Mouse (Mus musculus) heart, embryonic 14.5 days (tissue): ENCODE results near the gene Dlgap4. TPM values are rescaled to one million over a fixed set of nuclear protein-coding genes. Genes with fewer than 3 reads are reported as not detected.

ENCODE experiments used
- ATAC-seq: fragments of 200-750 bp; cut with Nextera tagmentation; 2 replicates; pipeline ENCODE4 v1.8.0; 2017; ENCODE audit warnings: low read depth, moderate TSS enrichment; ENCODE audit not compliant: insufficient number of reproducible peaks, insufficient read depth, low FRiP score
- H3K27ac ChIP-seq, 2 experiments: fragments of 200-500 bp in 1 of 2; fragments of 300-500 bp in 1 of 2; sonication (generic) in 1 of 2; replicated peaks in 1 of 2; 2 replicates each; pipeline ENCODE4 v1.5.1; 2012 to 2014; ENCODE audit warnings: low read depth in 2 of 2, low read length in 2 of 2, control low read depth in 1 of 2, mild to moderate bottlenecking in 1 of 2, mixed read lengths in 1 of 2; ENCODE audit not compliant: control insufficient read depth in 1 of 2, insufficient read depth in 1 of 2
- H3K27me3 ChIP-seq: fragments of 300-500 bp; sonication (generic); 2 replicates; pipeline ENCODE4 v1.6.1; 2014; ENCODE audit warnings: mild to moderate bottlenecking, low read length, control low read depth; ENCODE audit not compliant: control insufficient read depth, insufficient read depth
- H3K36me3 ChIP-seq: fragments of 300-500 bp; sonication (generic); 2 replicates; pipeline ENCODE4 v1.6.1; 2014; ENCODE audit warnings: mild to moderate bottlenecking, control low read depth, low read length, mixed read lengths; ENCODE audit not compliant: control insufficient read depth, insufficient read depth
- H3K4me1 ChIP-seq, 2 experiments: fragments of 200-500 bp in 1 of 2; fragments of 300-500 bp in 1 of 2; sonication (generic) in 1 of 2; 2 replicates each; pipeline ENCODE4 v1.6.1; 2012 to 2014; ENCODE audit warnings: low read length in 2 of 2, control low read depth in 1 of 2, mixed read lengths in 1 of 2; ENCODE audit not compliant: control insufficient read depth in 2 of 2, insufficient read depth in 2 of 2
- H3K4me2 ChIP-seq: fragments of 300-500 bp; sonication (generic); 2 replicates; pipeline ENCODE4 v1.6.1; 2014; ENCODE audit warnings: mild to moderate bottlenecking, low read length
- H3K4me3 ChIP-seq, 2 experiments: fragments of 200-500 bp in 1 of 2; fragments of 300-500 bp in 1 of 2; sonication (generic) in 1 of 2; 2 replicates each; pipeline ENCODE4 v1.5.1; 2012 to 2014; ENCODE audit warnings: low read length in 2 of 2, mild to moderate bottlenecking in 2 of 2, control low read depth in 1 of 2, low read depth in 1 of 2, moderate library complexity in 1 of 2; ENCODE audit not compliant: control insufficient read depth in 1 of 2, insufficient read depth in 1 of 2
- H3K9ac ChIP-seq: fragments of 300-500 bp; sonication (generic); 2 replicates; pipeline ENCODE4 v1.6.1; 2014; ENCODE audit warnings: mild to moderate bottlenecking, low read length
- H3K9me3 ChIP-seq: fragments of 300-500 bp; sonication (generic); 2 replicates; pipeline ENCODE4 v1.6.1; 2016; ENCODE audit warnings: low read length, control low read depth; ENCODE audit not compliant: control insufficient read depth
- WGBS: fragments of 180-500 bp; shearing (Covaris S2); extraction: QIAGEN DNeasy Blood & Tissue Kit; methylation state at CpG from one replicate; pipeline ENCODE4 v1.1.7; 2014; 5-methylcytosine and 5-hydroxymethylcytosine counted together
- polyA plus RNA-seq: library from polyadenylated mRNA; unstranded; fragments of >200 nt; fragmentation: Nextera tagmentation; extraction: Ambion mirVana; gene quantifications from 2 replicates; pipeline ENCODE4 v1.2.1, GENCODE M21; 2014

Dlgap4 gene
- polyA plus RNA-seq, 1 experiment from 2014 or later: 57.6 TPM

- Histone ChIP-seq H3K9ac (no peak overlapping the region), H3K4me2 (no peak overlapping the region), H3K27me3 (no peaks in the 10 kb centered on the region), H3K27ac (no peak overlapping the region), H3K4me1 (peaks cover 6 to 7% of the 10 kb centered on the region in 2 experiments), H3K36me3 (peaks cover 25% of the 10 kb centered on the region), H3K4me3 (no peak overlapping the region), H3K9me3 (no peaks in the 10 kb centered on the region)
- 75% methylated on average over 5 of the region's 5 CpGs for WGBS
- no peak for ATAC-seq
These were observed 153.6 kb downstream of the Dlgap4 start for GRCm38 (mm10) chr2:156767108-156767507.

- H3K4me1 ChIP-seq: peaks cover 9% of the 10 kb centered on the region in 2 experiments
- peaks cover 3% of the 10 kb centered on the region for H3K36me3 ChIP-seq
- no peak for ATAC-seq
- 70% methylated on average over 12 of the region's 12 CpGs for WGBS
- H3K9ac ChIP-seq: no peak overlapping the region
- no peak overlapping the region for H3K27ac ChIP-seq
- no peaks in the 10 kb centered on the region for H3K27me3 ChIP-seq
- no peak overlapping the region for H3K4me2 ChIP-seq
- H3K4me3 ChIP-seq: no peak overlapping the region
- no peaks in the 10 kb centered on the region for H3K9me3 ChIP-seq
These were observed 155.8 kb downstream of the Dlgap4 start for GRCm38 (mm10) chr2:156769274-156769673.

- Histone ChIP-seq H3K9ac (no peak overlapping the region), H3K36me3 (peaks cover 5% of the 10 kb centered on the region), H3K4me2 (no peak overlapping the region), H3K27ac (no peak overlapping the region), H3K4me3 (no peak overlapping the region), H3K27me3 (no peaks in the 10 kb centered on the region), H3K4me1 (peaks cover 20 to 22% of the 10 kb centered on the region in 2 experiments), H3K9me3 (no peaks in the 10 kb centered on the region)
- no peak for ATAC-seq
These were observed 160.0 kb downstream of the Dlgap4 start for GRCm38 (mm10) chr2:156773470-156773869.

GRCm38 (mm10) chr2:156774035-156774737 lies 160.7 kb downstream of the Dlgap4 start:
- Histone ChIP-seq H3K27ac (peak overlapping the region; percentile 92 to 99), H3K9ac (peak overlapping the region; percentile 88), H3K4me1 (peaks cover 27 to 29% of the 10 kb centered on the region in 2 experiments), H3K9me3 (no peaks in the 10 kb centered on the region), H3K4me2 (peak overlapping the region; percentile 72), H3K4me3 (peak overlapping the region; percentile 54 to 58), H3K27me3 (no peaks in the 10 kb centered on the region), H3K36me3 (peaks cover 12% of the 10 kb centered on the region)
- WGBS: 69% methylated on average over 13 of the region's 13 CpGs
- no peak for ATAC-seq

DNA sequence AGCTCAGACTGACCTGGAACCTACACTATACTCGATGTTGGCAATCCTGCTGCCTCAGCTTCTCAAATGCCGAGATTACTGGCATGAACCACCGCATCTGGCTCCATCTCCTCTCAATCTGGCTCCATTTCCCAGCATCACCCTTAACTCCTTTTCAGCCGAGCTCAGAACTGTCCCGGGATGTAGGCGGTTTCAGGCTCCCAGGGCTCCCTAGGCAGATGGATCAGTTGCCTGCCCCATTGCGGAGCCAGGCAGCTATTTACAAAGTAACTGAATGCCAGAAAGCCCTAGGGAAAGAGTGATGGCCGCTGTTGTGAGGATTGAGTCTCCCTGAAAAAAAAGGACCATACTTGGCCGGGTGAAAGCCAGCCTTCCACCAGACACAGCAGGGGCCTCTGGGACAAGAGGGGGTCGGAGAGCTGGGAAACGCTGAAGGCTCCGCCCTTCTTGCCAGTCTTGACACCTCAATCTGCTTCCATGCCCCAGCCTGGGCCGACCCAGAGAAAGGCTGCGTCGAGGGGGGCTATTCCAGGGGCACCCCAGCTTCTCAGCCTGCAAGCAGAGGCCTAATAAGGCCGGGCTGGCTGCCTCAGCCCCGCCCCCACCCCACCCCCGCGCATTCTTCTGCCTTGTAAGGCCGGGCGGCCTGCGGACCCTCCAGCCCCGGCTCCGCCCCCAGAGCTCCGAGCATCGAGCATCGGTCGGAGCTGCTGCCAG lies 161.4 kb downstream of the Dlgap4 start, which contains the start of gene Myl9:
TSS of gene Myl9 (plus strand) at position 683 of the 717 bp plus-strand sequence.
- Histone ChIP-seq H3K27me3 (no peaks in the 10 kb centered on the region), H3K4me3 (peak within 1 kb of the TSS; percentile 54 to 58), H3K36me3 (peaks cover 14% of the 10 kb centered on the region), H3K9me3 (no peaks in the 10 kb centered on the region), H3K9ac (peak within 1 kb of the TSS; percentile 88), H3K4me2 (peak within 1 kb of the TSS; percentile 72), H3K4me1 (peaks cover 28 to 32% of the 10 kb centered on the region in 2 experiments), H3K27ac (peak within 1 kb of the TSS; percentile 92 to 99)
- peak; percentile 87 for ATAC-seq
- WGBS: 4% methylated on average over 28 of the region's 28 CpGs

DNA sequence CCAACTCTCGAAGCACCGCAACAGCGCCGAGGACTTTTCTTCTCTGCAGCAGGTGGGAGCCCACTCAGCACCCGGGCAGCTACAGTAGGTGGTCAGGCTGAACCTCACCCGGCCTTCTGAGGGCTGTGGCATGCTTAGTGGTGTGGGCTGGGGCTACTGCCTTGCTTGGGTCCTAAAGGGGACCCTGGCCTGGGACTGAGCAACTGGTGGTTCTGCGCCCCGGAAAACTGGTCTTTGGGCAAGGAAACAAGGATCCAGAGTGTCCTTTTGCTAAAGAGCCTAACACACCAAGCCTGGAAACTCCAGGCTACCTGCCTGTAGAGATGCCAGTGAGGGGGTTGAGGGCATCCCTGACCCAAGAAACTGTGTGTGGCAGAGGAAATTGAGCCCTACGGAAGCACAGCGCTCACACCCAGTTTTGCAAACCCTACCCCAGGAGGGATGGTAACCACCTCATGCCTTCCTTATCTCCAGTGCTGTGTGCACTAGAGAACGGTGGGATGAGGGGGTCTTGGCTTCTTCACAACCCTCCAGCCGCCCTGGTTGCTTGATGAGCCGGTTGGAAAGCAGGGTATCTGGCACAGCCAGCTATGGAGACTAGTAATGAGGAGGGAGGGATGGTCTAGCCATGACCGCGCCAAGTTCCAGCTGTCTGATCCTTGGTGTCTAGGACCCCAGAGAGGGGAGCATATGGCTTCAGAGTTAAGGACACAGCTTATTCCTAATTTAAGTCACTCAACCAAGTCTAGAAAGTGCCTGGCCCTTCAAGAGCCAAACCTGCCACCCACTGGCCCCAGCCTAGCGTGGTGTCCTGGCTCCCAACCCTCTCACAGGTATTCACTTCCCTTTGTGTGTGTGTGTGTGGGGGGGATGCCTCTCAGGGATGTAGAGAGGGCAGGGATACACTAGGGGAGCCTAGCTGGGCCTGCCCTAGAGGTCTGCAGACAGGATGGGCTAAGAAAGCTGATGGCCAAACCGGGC lies 162.2 kb downstream of the Dlgap4 start:
- Histone ChIP-seq H3K9me3 (no peaks in the 10 kb centered on the region), H3K36me3 (peaks cover 22% of the 10 kb centered on the region), H3K27ac (peak overlapping the region; percentile 92 to 94), H3K9ac (peak overlapping the region; percentile 88), H3K4me2 (peak overlapping the region; percentile 72), H3K4me3 (peak overlapping the region; percentile 54 to 58), H3K27me3 (no peaks in the 10 kb centered on the region), H3K4me1 (peaks cover 30 to 39% of the 10 kb centered on the region in 2 experiments)
- 21% methylated on average over 17 of the region's 17 CpGs for WGBS
- no peak for ATAC-seq

DNA sequence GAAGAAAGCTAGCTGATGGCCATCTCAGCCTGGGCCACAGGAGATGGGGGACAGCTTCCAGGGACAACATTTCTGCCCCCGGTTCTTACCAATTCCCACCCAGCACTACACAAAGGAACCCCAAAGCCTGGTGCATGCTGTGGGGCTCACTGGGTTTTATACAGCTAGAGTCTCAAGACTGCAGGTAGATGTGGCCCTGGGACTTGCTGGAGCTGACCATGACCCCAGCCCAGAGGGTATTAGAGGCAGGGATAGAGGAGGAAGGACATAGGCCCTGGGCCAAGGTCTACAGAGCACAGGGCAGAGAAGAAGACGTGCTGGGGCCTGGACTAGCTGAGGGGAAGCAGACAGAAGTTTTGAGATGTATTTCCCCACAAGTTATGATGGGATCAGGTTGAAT lies 163.4 kb downstream of the Dlgap4 start:
- H3K27me3 ChIP-seq: no peaks in the 10 kb centered on the region
- H3K9ac ChIP-seq: peak overlapping the region; percentile 67
- WGBS: 68% methylated on average over 2 of the region's 2 CpGs
- H3K9me3 ChIP-seq: no peaks in the 10 kb centered on the region
- H3K4me3 ChIP-seq: peak overlapping the region; percentile 39 to 40
- H3K4me2 ChIP-seq: peak overlapping the region; percentile 72
- H3K27ac ChIP-seq: peak overlapping the region in 1 of 2 experiments; percentile 49; a peak in 2 of 4 replicates
- ATAC-seq: no peak
- H3K4me1 ChIP-seq: peaks cover 30 to 42% of the 10 kb centered on the region in 2 experiments
- peaks cover 33% of the 10 kb centered on the region for H3K36me3 ChIP-seq
